Mouse (Mus musculus) ovary, adult 2 months (tissue): ENCODE results near the gene Eif1. TPM values are rescaled to one million over a fixed set of nuclear protein-coding genes. Genes with fewer than 3 reads are reported as not detected.

ENCODE experiments used
- polyA plus RNA-seq: library from polyadenylated mRNA; depleted of rRNA; stranded (reverse); fragments of >200 nt; gene quantifications from 2 replicates; pipeline ENCODE4 v1.2.3, GENCODE M21; 2012; rRNA removed

Eif1 gene
- 84.8 and 87.3 TPM in 2 replicates for polyA plus RNA-seq

GRCm38 (mm10) chr11:100319492-100320171 is at the start of gene Eif1:
Gene Eif1 (plus strand): TSS chr11:100319885.

GRCm38 (mm10) chr11:100333944-100334457 is 14.3 kb downstream of the Eif1 start, which contains the start of gene Gast:
Gene Gast (plus strand): TSS chr11:100334407.

GRCm38 (mm10) chr11:100355972-100356818 is 36.5 kb downstream of the Eif1 start, which contains the start of gene Hap1:
Gene Hap1 (minus strand): TSS chr11:100356128.

Other genes starting within 250 kb of the Eif1 start
- not detected in 2 replicates for gene Krt32, start 231.7 kb upstream of the Eif1 start, polyA plus RNA-seq
- gene Krt35, start 223.6 kb upstream of the Eif1 start, polyA plus RNA-seq = 0.07 TPM in 1 of 2 replicates, not detected in the other
- gene Krt36, start 214.3 kb upstream of the Eif1 start, polyA plus RNA-seq = 0.52 and 1.2 TPM in 2 replicates
- 1.1 and 1.3 TPM in 2 replicates for gene Krt13, start 198.3 kb upstream of the Eif1 start, polyA plus RNA-seq
- 0.51 and 0.58 TPM in 2 replicates for gene Krt15, start 184.0 kb upstream of the Eif1 start, polyA plus RNA-seq
- 323 and 438 TPM in 2 replicates for gene Krt19, start 171.2 kb upstream of the Eif1 start, polyA plus RNA-seq
- gene Krt9, start 126.6 kb upstream of the Eif1 start, polyA plus RNA-seq = not detected in 2 replicates
- gene Krt14, start 112.3 kb upstream of the Eif1 start, polyA plus RNA-seq = 0.15 and 0.37 TPM in 2 replicates
- gene Krt16, start 71.0 kb upstream of the Eif1 start, polyA plus RNA-seq = not detected in 2 replicates
- gene Krt17, start 58.9 kb upstream of the Eif1 start, polyA plus RNA-seq = 1.3 and 2.0 TPM in 2 replicates
- gene Krt42, start 50.0 kb upstream of the Eif1 start, polyA plus RNA-seq = not detected in 2 replicates
- not detected in 2 replicates for gene Gast, start 14.5 kb downstream of the Eif1 start, polyA plus RNA-seq
- 8.1 and 8.9 TPM in 2 replicates for gene Hap1, start 36.2 kb downstream of the Eif1 start, polyA plus RNA-seq
- gene Jup, start 77.9 kb downstream of the Eif1 start, polyA plus RNA-seq = 228 and 323 TPM in 2 replicates
- gene P3h4, start 95.0 kb downstream of the Eif1 start, polyA plus RNA-seq = 234 and 294 TPM in 2 replicates
- gene Fkbp10, start 95.8 kb downstream of the Eif1 start, polyA plus RNA-seq = 206 and 218 TPM in 2 replicates
- 67.6 and 90.0 TPM in 2 replicates for gene Nt5c3b, start 121.9 kb downstream of the Eif1 start, polyA plus RNA-seq
- gene Klhl10, start 122.0 kb downstream of the Eif1 start, polyA plus RNA-seq = 0.35 and 0.58 TPM in 2 replicates
- gene Klhl11, start 152.9 kb downstream of the Eif1 start, polyA plus RNA-seq = 14.7 and 15.4 TPM in 2 replicates
- gene Acly, start 208.1 kb downstream of the Eif1 start, polyA plus RNA-seq = 175 and 200 TPM in 2 replicates
- 1.5 and 1.9 TPM in 2 replicates for gene Ttc25, start 225.7 kb downstream of the Eif1 start, polyA plus RNA-seq